Mouse (Mus musculus): Measurements from ENCODE around the gene Nrf1.

Nrf1 gene

GRCm38 (mm10) chr6:30078938-30079529 lies 31.2 kb downstream of the Nrf1 start:
- DNase-seq (ENCODE audit: low spot score) = no peak

- peak; percentile 46 for DNase-seq (ENCODE audit: low spot score)
These were observed 33.6 kb downstream of the Nrf1 start for GRCm38 (mm10) chr6:30081339-30081738.

GRCm38 (mm10) chr6:30083307-30083706 lies 35.5 kb downstream of the Nrf1 start:
- DNase-seq (ENCODE audit: low spot score) = no peak

GRCm38 (mm10) chr6:30085351-30085750 lies 37.6 kb downstream of the Nrf1 start:
- DNase-seq (ENCODE audit: low spot score) = no peak

GRCm38 (mm10) chr6:30091221-30091620 lies 43.4 kb downstream of the Nrf1 start:
- no peak for DNase-seq (ENCODE audit: low spot score)

- DNase-seq (ENCODE audit: low spot score) = peak; percentile 29
These were observed 45.0 kb downstream of the Nrf1 start for GRCm38 (mm10) chr6:30092816-30093215.

- no peak for DNase-seq (ENCODE audit: low spot score)
These were observed 54.1 kb downstream of the Nrf1 start for GRCm38 (mm10) chr6:30101773-30102415.

- no peak for DNase-seq (ENCODE audit: low spot score)
These were observed 58.3 kb downstream of the Nrf1 start for GRCm38 (mm10) chr6:30106091-30106490.

- DNase-seq (ENCODE audit: low spot score) = no peak
These were observed 59.7 kb downstream of the Nrf1 start for GRCm38 (mm10) chr6:30107456-30107855.

- no peak for DNase-seq (ENCODE audit: low spot score)
These were observed 62.2 kb downstream of the Nrf1 start for GRCm38 (mm10) chr6:30109820-30110502.

GRCm38 (mm10) chr6:30112349-30113132 lies 64.8 kb downstream of the Nrf1 start:
- no peak for DNase-seq (ENCODE audit: low spot score)

GRCm38 (mm10) chr6:30114101-30114500 lies 66.3 kb downstream of the Nrf1 start:
- no peak for DNase-seq (ENCODE audit: low spot score)

- DNase-seq (ENCODE audit: low spot score) = no peak
These were observed 73.4 kb downstream of the Nrf1 start for GRCm38 (mm10) chr6:30121152-30121551.

- DNase-seq (ENCODE audit: low spot score) = no peak
These were observed 73.8 kb downstream of the Nrf1 start for GRCm38 (mm10) chr6:30121600-30121999.

GRCm38 (mm10) chr6:30123391-30123790 lies 75.6 kb downstream of the Nrf1 start:
- no peak for DNase-seq (ENCODE audit: low spot score)

GRCm38 (mm10) chr6:30126060-30126459 lies 78.3 kb downstream of the Nrf1 start:
- no peak for DNase-seq (ENCODE audit: low spot score)

GRCm38 (mm10) chr6:30126766-30127165 lies 79.0 kb downstream of the Nrf1 start:
- DNase-seq (ENCODE audit: low spot score) = no peak

- DNase-seq (ENCODE audit: low spot score) = no peak
These were observed 84.6 kb downstream of the Nrf1 start for GRCm38 (mm10) chr6:30132399-30132798.

- no peak for DNase-seq (ENCODE audit: low spot score)
These were observed 87.8 kb downstream of the Nrf1 start for GRCm38 (mm10) chr6:30135590-30135989.

- DNase-seq (ENCODE audit: low spot score) = no peak
These were observed 89.4 kb downstream of the Nrf1 start for GRCm38 (mm10) chr6:30137227-30137626.

GRCm38 (mm10) chr6:30139329-30140045 lies 91.7 kb downstream of the Nrf1 start:
- peak; percentile 3 for DNase-seq (ENCODE audit: low spot score)

GRCm38 (mm10) chr6:30143263-30143662 lies 95.5 kb downstream of the Nrf1 start:
- DNase-seq (ENCODE audit: low spot score) = no peak
